Mouse (Mus musculus) limb, embryonic 14.5 days (tissue): ENCODE results near the gene Sox1. TPM values are rescaled to one million over a fixed set of nuclear protein-coding genes. Genes with fewer than 3 reads are reported as not detected.

Source experiments
- ATAC-seq: fragments of 200-750 bp; cut with Nextera tagmentation; 2 replicates; pipeline ENCODE4 v1.8.0; 2017; ENCODE audit warnings: low read depth, moderate number of reproducible peaks, moderate TSS enrichment; ENCODE audit not compliant: low FRiP score
- DNase-seq: peaks from one replicate; pipeline ENCODE4 v3.0.0-alpha.2; 2015; ENCODE audit warnings: low spot score
- H3K27ac ChIP-seq: fragments of 300-500 bp; sonication (generic); replicated peaks from 2 replicates; pipeline ENCODE4 v1.5.1; 2014; ENCODE audit warnings: low read depth, mild to moderate bottlenecking, low read length, moderate library complexity, mixed read lengths
- H3K27me3 ChIP-seq: fragments of 300-500 bp; sonication (generic); 2 replicates; pipeline ENCODE4 v1.6.1; 2014; ENCODE audit warnings: low read length, mixed read lengths; ENCODE audit not compliant: control insufficient read depth, insufficient read depth
- H3K36me3 ChIP-seq: fragments of 300-500 bp; sonication (generic); 2 replicates; pipeline ENCODE4 v1.6.1; 2014; ENCODE audit warnings: mild to moderate bottlenecking, low read length, moderate library complexity, mixed read lengths; ENCODE audit not compliant: control insufficient read depth, insufficient read depth
- H3K4me1 ChIP-seq: fragments of 300-500 bp; sonication (generic); 2 replicates; pipeline ENCODE4 v1.6.1; 2014; ENCODE audit warnings: antibody characterized with exemption, low read length, mixed read lengths; ENCODE audit not compliant: control insufficient read depth, insufficient read depth
- H3K4me2 ChIP-seq: fragments of 300-500 bp; sonication (generic); replicated peaks from 2 replicates; pipeline ENCODE4 v1.6.1; 2014; ENCODE audit warnings: low read depth, mild to moderate bottlenecking, low read length, moderate library complexity; ENCODE audit not compliant: severe bottlenecking
- H3K4me3 ChIP-seq: fragments of 300-500 bp; sonication (generic); replicated peaks from 2 replicates; pipeline ENCODE4 v1.5.1; 2014; ENCODE audit warnings: low read length
- H3K9ac ChIP-seq: fragments of 300-500 bp; sonication (generic); 2 replicates; pipeline ENCODE4 v1.6.1; 2014; ENCODE audit warnings: mild to moderate bottlenecking, low read depth, low read length, moderate library complexity; ENCODE audit not compliant: severe bottlenecking
- H3K9me3 ChIP-seq: fragments of 300-500 bp; sonication (generic); 2 replicates; pipeline ENCODE4 v1.6.1; 2016; ENCODE audit warnings: low read length; ENCODE audit not compliant: control insufficient read depth
- POLR2A ChIP-seq: fragments of 200-500 bp; IDR thresholded peaks from 2 replicates; pipeline ENCODE4 v1.8.0; 2012; ENCODE audit warnings: inconsistent platforms, mild to moderate bottlenecking, moderate library complexity, borderline replicate concordance; ENCODE audit not compliant: insufficient read depth, insufficient read length; ENCODE audit errors: extremely low read depth
- WGBS: fragments of 180-500 bp; shearing (Covaris S2); extraction: QIAGEN DNeasy Blood & Tissue Kit; methylation state at CpG from one replicate; pipeline ENCODE4 v1.1.7; 2014; 5-methylcytosine and 5-hydroxymethylcytosine counted together
- polyA plus RNA-seq, 2 experiments: library from polyadenylated mRNA; depleted of rRNA in 1 of 2; stranded (reverse) in 1 of 2; unstranded in 1 of 2; fragments of >200 nt; fragmentation: Nextera tagmentation in 1 of 2; extraction: Ambion mirVana in 1 of 2; gene quantifications; 2 replicates each; pipeline versions ENCODE4 v1.2.1 to v1.2.3; 2012 to 2014

Sox1 gene
- polyA plus RNA-seq, 2 experiments = 0.13 TPM; not detected in 1

GRCm38 (mm10) chr8:12389801-12390639 lies 5.1 kb upstream of the Sox1 start:
- no peaks in the 10 kb centered on the region for H3K36me3 ChIP-seq
- DNase-seq = no peak
- no peak overlapping the region for H3K27ac ChIP-seq
- 3% methylated on average over 29 of the region's 29 CpGs for WGBS
- no peak overlapping the region for H3K9ac ChIP-seq
- H3K4me3 ChIP-seq = no peak overlapping the region
- TF ChIP-seq POLR2A = no peak
- H3K4me2 ChIP-seq = no peak overlapping the region
- H3K9me3 ChIP-seq = no peaks in the 10 kb centered on the region
- ATAC-seq = no peak
- peaks cover 100% of the 10 kb centered on the region for H3K27me3 ChIP-seq
- H3K4me1 ChIP-seq = peaks cover 6% of the 10 kb centered on the region; the same call in 1 of the 2 replicates

GRCm38 (mm10) chr8:12390640-12391365 lies 4.3 kb upstream of the Sox1 start:
- no peaks in the 10 kb centered on the region for H3K36me3 ChIP-seq
- peaks cover 6% of the 10 kb centered on the region; the same call in 1 of the 2 replicates for H3K4me1 ChIP-seq
- ATAC-seq (no peak), DNase-seq (no peak)
- WGBS = 1% methylated on average over 38 of the region's 38 CpGs
- H3K4me2 ChIP-seq = no peak overlapping the region
- no peak overlapping the region for H3K27ac ChIP-seq
- H3K27me3 ChIP-seq = peaks cover 100% of the 10 kb centered on the region
- no peak overlapping the region for H3K9ac ChIP-seq
- TF ChIP-seq POLR2A = no peak
- H3K9me3 ChIP-seq = no peaks in the 10 kb centered on the region
- H3K4me3 ChIP-seq = no peak overlapping the region

- Histone ChIP-seq H3K4me1 (peaks cover 9% of the 10 kb centered on the region; the same call in 1 of the 2 replicates), H3K9ac (no peak overlapping the region), H3K4me3 (no peak overlapping the region), H3K27me3 (peaks cover 100% of the 10 kb centered on the region), H3K4me2 (no peak overlapping the region), H3K36me3 (no peaks in the 10 kb centered on the region), H3K27ac (no peak overlapping the region), H3K9me3 (no peaks in the 10 kb centered on the region)
- ATAC-seq (no peak), DNase-seq (no peak)
- TF ChIP-seq POLR2A = no peak
- WGBS = 2% methylated on average over 28 of the region's 37 CpGs
These were observed 3.5 kb upstream of the Sox1 start for GRCm38 (mm10) chr8:12391366-12392250.

GRCm38 (mm10) chr8:12392801-12393200 lies 2.3 kb upstream of the Sox1 start:
- DNase-seq (no peak), ATAC-seq (no peak)
- Histone ChIP-seq H3K27ac (no peak overlapping the region), H3K4me2 (no peak overlapping the region), H3K4me1 (peaks cover 14% of the 10 kb centered on the region), H3K27me3 (peaks cover 99% of the 10 kb centered on the region), H3K9ac (no peak overlapping the region), H3K9me3 (no peaks in the 10 kb centered on the region), H3K4me3 (no peak overlapping the region), H3K36me3 (no peaks in the 10 kb centered on the region)
- WGBS = 7% methylated on average over 1 of the region's 1 CpGs
- no peak for TF ChIP-seq POLR2A
